Mouse (Mus musculus) kidney, postnatal 0 days (tissue): ENCODE measurements around the gene Sema7a. TPM values are rescaled to one million over a fixed set of nuclear protein-coding genes. Genes with fewer than 3 reads are reported as not detected.

Experiments used
- ATAC-seq: fragments of 200-750 bp; cut with Nextera tagmentation; replicated peaks from 2 replicates; pipeline ENCODE4 v1.8.0; 2017; ENCODE audit warnings: low read depth, moderate number of reproducible peaks, moderate TSS enrichment, moderate library complexity; ENCODE audit not compliant: low FRiP score
- DNase-seq: peaks from one replicate; pipeline ENCODE4 v3.0.0-alpha.2; 2016; ENCODE audit warnings: low spot score
- H3K27ac ChIP-seq: fragments of 300-500 bp; sonication (generic); 2 replicates; pipeline ENCODE4 v1.5.1; 2014; ENCODE audit warnings: mild to moderate bottlenecking
- H3K27me3 ChIP-seq: fragments of 300-500 bp; sonication (generic); 2 replicates; pipeline ENCODE4 v1.6.1; 2014; ENCODE audit warnings: low read length, mixed read lengths; ENCODE audit not compliant: insufficient read depth
- H3K36me3 ChIP-seq: fragments of 300-500 bp; sonication (generic); 2 replicates; pipeline ENCODE4 v1.6.1; 2014; ENCODE audit warnings: low read length, mixed read lengths; ENCODE audit not compliant: insufficient read depth
- H3K4me1 ChIP-seq: fragments of 300-500 bp; sonication (generic); replicated peaks from 2 replicates; pipeline ENCODE4 v1.6.1; 2014; ENCODE audit warnings: antibody characterized with exemption, low read length, mixed read lengths; ENCODE audit not compliant: insufficient read depth
- H3K4me2 ChIP-seq: fragments of 300-500 bp; sonication (generic); 2 replicates; pipeline ENCODE4 v1.6.1; 2014; ENCODE audit warnings: mild to moderate bottlenecking, low read length, moderate library complexity, mixed read lengths
- H3K4me3 ChIP-seq: fragments of 300-500 bp; sonication (generic); replicated peaks from 2 replicates; pipeline ENCODE4 v1.5.1; 2014; ENCODE audit warnings: low read depth, low read length
- H3K9ac ChIP-seq: fragments of 300-500 bp; sonication (generic); 2 replicates; pipeline ENCODE4 v1.6.1; 2014; ENCODE audit warnings: low read depth, low read length
- H3K9me3 ChIP-seq: fragments of 300-500 bp; sonication (generic); replicated peaks from 2 replicates; pipeline ENCODE4 v1.6.1; 2016; ENCODE audit warnings: low read length, inconsistent platforms, mixed read lengths
- CTCF ChIP-seq: IDR thresholded peaks from 2 replicates; pipeline ENCODE4 v1.5.1; 2016; ENCODE audit warnings: antibody characterized with exemption, low read depth, mild to moderate bottlenecking, moderate library complexity
- WGBS: fragments of 180-500 bp; shearing (Covaris S2); extraction: QIAGEN DNeasy Blood & Tissue Kit; methylation state at CpG from one replicate; pipeline ENCODE4 v1.1.7; 2014; 5-methylcytosine and 5-hydroxymethylcytosine counted together
- polyA plus RNA-seq: library from polyadenylated mRNA; unstranded; fragments of >200 nt; fragmentation: Nextera tagmentation; extraction: Ambion mirVana; gene quantifications from 2 replicates; pipeline ENCODE4 v1.2.1, GENCODE M21; 2015

Gene Sema7a
- polyA plus RNA-seq, 1 experiment from 2014 or later: 0.80 TPM

DNA sequence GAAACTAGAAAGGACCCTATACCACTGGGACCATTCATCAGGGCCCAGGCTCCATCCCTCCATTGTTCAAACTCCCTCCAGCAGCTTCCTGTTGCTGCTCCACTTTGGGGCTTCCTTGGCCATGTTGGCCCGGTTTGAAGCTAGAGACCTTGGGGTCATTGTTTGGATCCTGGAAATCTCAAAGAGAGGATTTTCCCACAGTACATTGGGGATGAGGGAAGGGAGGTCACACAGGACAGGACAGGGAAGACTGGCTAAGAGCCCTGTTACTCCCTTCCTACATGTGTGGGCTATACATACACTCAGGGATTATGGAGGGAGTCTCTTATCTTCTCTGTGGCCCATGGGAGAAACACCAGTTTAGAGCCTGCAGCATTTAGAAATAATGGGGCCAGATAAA, 18.7 kb downstream of the Sema7a start:
- 67% methylated on average over 1 of the region's 1 CpGs for WGBS
- no peak for ATAC-seq

DNA sequence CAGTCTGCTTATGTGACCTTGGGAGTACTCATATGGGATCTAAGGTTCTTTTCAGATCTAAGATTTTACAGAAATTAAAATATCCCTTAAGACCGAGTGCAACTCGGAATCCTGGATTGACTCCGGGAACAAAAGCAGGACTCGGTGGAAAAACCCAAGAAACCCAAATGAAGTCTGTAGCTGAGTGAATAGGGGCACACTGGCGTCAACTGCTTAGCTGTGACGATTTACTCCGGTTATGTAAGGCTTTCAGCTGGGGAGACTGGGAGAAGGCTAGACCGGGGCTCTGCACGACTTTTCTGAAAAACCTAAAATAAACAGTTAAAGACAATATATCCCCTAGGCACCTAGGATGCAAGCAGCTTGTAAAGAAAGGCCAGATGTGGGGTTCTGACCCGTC, 19.5 kb downstream of the Sema7a start:
- Histone ChIP-seq H3K9ac (no peak overlapping the region), H3K36me3 (no peaks in the 10 kb centered on the region), H3K27ac (no peak overlapping the region), H3K4me2 (no peak overlapping the region), H3K9me3 (no peaks in the 10 kb centered on the region), H3K27me3 (no peaks in the 10 kb centered on the region), H3K4me3 (no peak overlapping the region), H3K4me1 (peaks cover 3% of the 10 kb centered on the region; the same call in 1 of the 2 replicates)
- no peak for ATAC-seq
- no peak for TF ChIP-seq CTCF
- 75% methylated on average over 10 of the region's 10 CpGs for WGBS
- DNase-seq: no peak

More for the DNA sequence above, 18.7 kb downstream of the Sema7a start:
- H3K27ac ChIP-seq: no peak overlapping the region
- H3K27me3 ChIP-seq: no peaks in the 10 kb centered on the region
- no peak for TF ChIP-seq CTCF
- no peaks in the 10 kb centered on the region for H3K36me3 ChIP-seq
- no peak overlapping the region for H3K9ac ChIP-seq
- no peak overlapping the region for H3K4me2 ChIP-seq
- peaks cover 3% of the 10 kb centered on the region; the same call in 1 of the 2 replicates for H3K4me1 ChIP-seq
- H3K4me3 ChIP-seq: no peak overlapping the region
- no peak for DNase-seq
- H3K9me3 ChIP-seq: no peaks in the 10 kb centered on the region

DNA sequence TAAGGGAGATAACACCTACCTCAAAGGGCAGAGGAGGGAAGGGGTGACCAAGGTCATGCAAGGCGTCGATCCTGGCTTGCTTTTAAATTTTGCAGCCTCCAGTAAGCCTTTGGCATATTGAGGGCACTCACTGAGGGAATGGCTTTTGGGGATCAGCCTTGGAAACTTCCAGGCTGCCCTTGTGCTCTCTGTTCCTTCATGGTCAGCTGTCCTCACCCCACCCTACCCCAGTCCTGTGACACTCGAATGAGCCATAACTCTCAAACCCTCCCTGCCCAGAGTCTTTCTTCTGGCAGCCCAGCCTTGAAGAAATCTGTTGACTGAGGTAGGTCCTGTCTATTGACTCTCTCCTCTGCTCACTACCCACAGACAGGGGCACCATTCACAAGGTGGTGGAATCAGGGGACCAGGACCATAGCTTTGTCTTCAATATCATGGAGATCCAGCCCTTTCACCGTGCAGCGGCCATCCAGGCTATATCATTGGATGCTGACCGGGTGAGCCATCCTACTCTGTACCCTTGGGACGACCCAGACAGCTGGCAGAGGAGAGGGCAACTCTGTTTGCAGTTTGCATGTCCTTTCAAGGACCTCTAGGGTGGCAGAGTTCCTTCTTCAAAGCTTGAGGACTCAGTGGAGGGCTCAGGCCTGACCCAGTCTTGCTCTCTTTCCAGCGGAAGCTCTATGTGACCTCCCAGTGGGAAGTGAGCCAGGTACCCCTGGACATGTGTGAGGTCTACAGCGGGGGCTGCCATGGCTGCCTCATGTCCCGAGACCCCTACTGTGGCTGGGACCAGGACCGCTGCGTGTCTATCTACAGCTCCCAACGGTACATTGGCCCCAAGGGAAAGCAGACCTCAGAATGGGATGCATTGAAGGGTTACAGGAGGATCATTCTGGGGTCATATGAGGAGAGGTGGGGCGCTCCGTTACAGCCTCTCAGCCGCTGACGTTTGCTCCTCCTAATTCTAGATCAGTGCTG, 20.3 kb downstream of the Sema7a start:
- no peak overlapping the region for H3K9ac ChIP-seq
- H3K4me3 ChIP-seq: no peak overlapping the region
- H3K36me3 ChIP-seq: no peaks in the 10 kb centered on the region
- 80% methylated on average over 17 of the region's 17 CpGs for WGBS
- ATAC-seq: no peak
- no peaks in the 10 kb centered on the region for H3K9me3 ChIP-seq
- no peak for TF ChIP-seq CTCF
- no peak for DNase-seq
- H3K4me2 ChIP-seq: no peak overlapping the region
- H3K4me1 ChIP-seq: peaks cover 3% of the 10 kb centered on the region; the same call in 1 of the 2 replicates
- H3K27me3 ChIP-seq: no peaks in the 10 kb centered on the region
- H3K27ac ChIP-seq: no peak overlapping the region

DNA sequence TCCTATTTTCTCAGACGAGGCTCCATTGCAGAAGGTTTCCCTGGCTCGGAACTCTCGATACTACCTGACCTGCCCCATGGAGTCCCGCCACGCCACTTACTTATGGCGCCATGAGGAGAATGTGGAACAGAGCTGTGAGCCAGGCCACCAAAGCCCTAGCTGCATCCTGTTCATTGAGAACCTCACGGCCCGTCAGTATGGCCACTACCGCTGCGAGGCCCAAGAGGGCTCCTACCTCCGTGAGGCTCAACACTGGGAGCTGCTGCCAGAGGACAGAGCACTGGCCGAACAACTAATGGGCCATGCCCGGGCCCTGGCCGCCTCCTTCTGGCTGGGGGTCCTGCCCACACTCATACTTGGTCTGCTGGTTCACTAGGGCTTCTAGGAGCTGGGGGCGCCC, 21.3 kb downstream of the Sema7a start:
- Histone ChIP-seq H3K9ac (no peak overlapping the region), H3K27me3 (no peaks in the 10 kb centered on the region), H3K4me2 (no peak overlapping the region), H3K4me3 (no peak overlapping the region), H3K36me3 (no peaks in the 10 kb centered on the region), H3K27ac (peak overlapping the region; percentile 25; the same call in 1 of the 2 replicates), H3K4me1 (peaks cover 3% of the 10 kb centered on the region; the same call in 1 of the 2 replicates), H3K9me3 (no peaks in the 10 kb centered on the region)
- DNase-seq: no peak
- no peak for TF ChIP-seq CTCF
- 87% methylated on average over 15 of the region's 15 CpGs for WGBS
- no peak for ATAC-seq

DNA sequence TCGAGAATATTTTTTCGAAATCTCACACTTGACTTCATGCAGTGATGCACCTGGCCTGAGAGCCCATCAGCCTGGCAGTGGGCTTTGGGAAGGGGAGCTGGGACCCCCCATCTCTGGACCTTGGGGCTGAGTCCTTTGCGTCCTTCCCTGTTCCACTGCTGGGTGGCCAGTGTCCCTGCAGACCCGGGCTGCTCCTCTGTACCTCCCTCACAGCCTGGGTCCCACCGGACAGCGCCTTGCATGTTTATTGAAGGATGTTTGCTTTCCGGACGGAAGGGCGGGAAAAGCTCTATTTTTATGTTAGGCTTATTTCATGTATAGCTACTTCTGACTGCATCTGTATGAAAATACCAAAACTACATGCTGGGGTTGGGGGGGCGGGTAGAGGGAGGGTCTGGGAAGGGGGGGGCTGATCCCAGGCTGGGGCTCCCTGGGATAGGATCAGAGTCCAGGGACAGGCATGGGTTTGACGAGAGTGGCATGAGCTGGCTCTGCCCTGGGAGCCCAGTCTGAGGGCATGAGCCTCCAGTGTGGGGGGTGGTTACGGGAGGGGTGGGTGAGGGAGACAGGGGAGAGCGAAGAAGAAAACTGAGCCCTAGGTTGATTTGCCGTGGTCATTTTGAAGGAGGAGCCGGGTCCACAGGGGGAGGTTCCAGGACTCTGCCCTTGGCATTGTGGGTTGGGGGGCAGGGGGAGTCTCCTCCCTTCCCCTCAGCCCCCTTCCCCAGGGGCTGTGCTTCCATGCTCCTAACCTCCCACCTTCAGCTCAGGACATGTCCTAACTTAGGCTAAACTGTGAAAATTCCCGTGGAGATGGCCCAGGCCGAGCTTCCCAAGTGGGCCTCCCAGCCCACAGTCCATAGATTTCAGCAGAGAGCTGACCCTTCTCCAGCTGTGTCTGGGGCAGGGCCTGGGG, 22.2 kb downstream of the Sema7a start:
- Histone ChIP-seq H3K27ac (peak overlapping the region; percentile 25; the same call in 1 of the 2 replicates), H3K4me1 (peaks cover 3% of the 10 kb centered on the region; the same call in 1 of the 2 replicates), H3K9ac (no peak overlapping the region), H3K36me3 (no peaks in the 10 kb centered on the region), H3K4me3 (no peak overlapping the region), H3K9me3 (no peaks in the 10 kb centered on the region), H3K4me2 (no peak overlapping the region), H3K27me3 (no peaks in the 10 kb centered on the region)
- ATAC-seq: no peak
- 38% methylated on average over 17 of the region's 17 CpGs for WGBS
- peak; percentile 49 for DNase-seq
- no peak for TF ChIP-seq CTCF
